In genomic region chr17:84342299-84342817, GRCm38 (mm10) we compare ENCODE assay signal across 21 mouse cellular contexts.
DNase-seq lines count a peak whose midpoint lies in the region; ATAC-seq and TF ChIP-seq lines count a peak whose summit lies in the region.
"Had no signal": no experiment of that assay in that cellular context is flagged by ENCODE, and none has a peak within 500 bp of the region (broad histone marks: within the 10 kb centered on the region; RNA-seq: fewer than 3 reads in every experiment).

No protein-coding gene starts in this region.

- H3K4me2 ChIP-seq in intestine, postnatal 0 days (replicated peaks; ENCODE audit: low read depth): no peak overlapping the region
- H3K4me2 ChIP-seq in intestine, embryonic 15.5 days (replicated peaks): no peak overlapping the region
- H3K4me2 ChIP-seq: forebrain, embryonic 12.5 days; heart, embryonic 11.5 days; lung, embryonic 14.5 days; midbrain, embryonic 13.5 days had no signal

- no peaks in the 10 kb centered on the region for H3K9me3 ChIP-seq in intestine, postnatal 0 days (ENCODE audit: control insufficient read depth)
- no peaks in the 10 kb centered on the region for H3K9me3 ChIP-seq in intestine, embryonic 15.5 days
- H3K9me3 ChIP-seq: forebrain, embryonic 12.5 days; midbrain, embryonic 13.5 days had no signal

- no peak for ATAC-seq in intestine, postnatal 0 days
- ATAC-seq in intestine, embryonic 15.5 days: no peak
- peak; percentile 76 for ATAC-seq in monocyte, adult 5-6 weeks (replicated peaks; ENCODE audit: insufficient number of reproducible peaks, low FRiP score, low TSS enrichment, poor library complexity, severe bottlenecking)
- ATAC-seq: activated CD4-positive, CD25-positive, alpha-beta regulatory T cell, adult 4 months; midbrain, embryonic 13.5 days; Patski had no signal

- TF ChIP-seq CTCF in intestine, postnatal 0 days (IDR thresholded peaks at IDR 0.05; ENCODE audit: low read depth): peak; percentile 43

- no peaks in the 10 kb centered on the region for H3K4me1 ChIP-seq in intestine, postnatal 0 days (replicated peaks; ENCODE audit: control insufficient read depth, insufficient read depth, low read length)
- H3K4me1 ChIP-seq in intestine, embryonic 15.5 days (replicated peaks): no peaks in the 10 kb centered on the region

- no peak overlapping the region for H3K9ac ChIP-seq in intestine, postnatal 0 days (ENCODE audit: low read depth, low read length)
- H3K9ac ChIP-seq in intestine, embryonic 15.5 days: no peak overlapping the region
- H3K9ac ChIP-seq: forebrain, embryonic 12.5 days; lung, embryonic 14.5 days; midbrain, embryonic 13.5 days had no signal

- H3K27me3 ChIP-seq in intestine, postnatal 0 days (replicated peaks; ENCODE audit: control insufficient read depth, insufficient read depth, low read length): no peaks in the 10 kb centered on the region
- no peaks in the 10 kb centered on the region for H3K27me3 ChIP-seq in intestine, embryonic 15.5 days (replicated peaks)
- H3K27me3 ChIP-seq: forebrain, embryonic 12.5 days; midbrain, embryonic 13.5 days; Patski had no signal

- DNase-seq in adrenal gland, adult 8-10 months: peak; percentile 38
- no peak for DNase-seq in adrenal gland, postnatal 25 days
- DNase-seq in adrenal gland, postnatal 36 days: peak; percentile 46 to 49
- no peak for DNase-seq in spleen, postnatal 36 days (ENCODE audit: low spot score in 2 of 2)
- DNase-seq: cerebellum, adult 8-10 months; gastrocnemius, postnatal 36 days; heart, postnatal 14 days; kidney, postnatal 4 days; layer of hippocampus, postnatal 36 days; liver; thymus, postnatal 36 days had no signal

- peaks cover 11% of the 10 kb centered on the region for H3K36me3 ChIP-seq in intestine, postnatal 0 days (ENCODE audit: control insufficient read depth, insufficient read depth)
- 0 out of 2 replicates have a peak, but pooled peaks cover 4% of the 10 kb centered on the region for H3K36me3 ChIP-seq in intestine, embryonic 15.5 days

- H3K27ac ChIP-seq in intestine, postnatal 0 days (ENCODE audit: low read depth, low read length): no peak overlapping the region
- H3K27ac ChIP-seq in intestine, embryonic 15.5 days: no peak overlapping the region
- H3K27ac ChIP-seq: forebrain, embryonic 12.5 days; macrophage; midbrain, embryonic 13.5 days had no signal

- WGBS in intestine, postnatal 0 days: 79% methylated on average over 6 of the region's 6 CpGs
- 75% methylated on average over 6 of the region's 6 CpGs for WGBS in intestine, embryonic 15.5 days

- H3K4me3 ChIP-seq in intestine, postnatal 0 days (ENCODE audit: low read depth, low read length): no peak overlapping the region
- H3K4me3 ChIP-seq in intestine, embryonic 15.5 days (replicated peaks): no peak overlapping the region
- H3K4me3 ChIP-seq: forebrain, embryonic 12.5 days; midbrain, embryonic 13.5 days had no signal

Comparison
In these comparisons a context has a peak if more than half of its experiments do, and no peak if none do; other contexts are left out.
1. DNase-seq: peak in adrenal gland, adult 8-10 months (single experiment) and adrenal gland, postnatal 36 days (2 of 2); none in adrenal gland, postnatal 25 days (single experiment) and spleen, postnatal 36 days (0 of 2).